Mouse (Mus musculus) liver, embryonic 15.5 days (tissue): Measurements from ENCODE around the gene Cyp2c55. TPM values are rescaled to one million over a fixed set of nuclear protein-coding genes. Genes with fewer than 3 reads are reported as not detected.

ENCODE experiments used
- ATAC-seq: fragments of 200-750 bp; cut with Nextera tagmentation; 2 replicates; pipeline ENCODE4 v1.8.0; 2017; ENCODE audit warnings: moderate number of reproducible peaks, mild to moderate bottlenecking, moderate library complexity; ENCODE audit not compliant: insufficient read depth
- H3K27ac ChIP-seq: fragments of 300-500 bp; sonication (generic); replicated peaks from 2 replicates; pipeline ENCODE4 v1.5.1; 2015; ENCODE audit warnings: mild to moderate bottlenecking, inconsistent platforms
- H3K27me3 ChIP-seq: fragments of 300-500 bp; sonication (generic); 2 replicates; pipeline ENCODE4 v1.6.1; 2015; ENCODE audit warnings: mild to moderate bottlenecking, inconsistent platforms
- H3K36me3 ChIP-seq: fragments of 300-500 bp; sonication (generic); replicated peaks from 2 replicates; pipeline ENCODE4 v1.6.1; 2015; ENCODE audit warnings: moderate library complexity, mild to moderate bottlenecking, inconsistent platforms
- H3K4me1 ChIP-seq: fragments of 300-500 bp; sonication (generic); replicated peaks from 2 replicates; pipeline ENCODE4 v1.6.1; 2015; ENCODE audit warnings: inconsistent platforms
- H3K4me2 ChIP-seq: fragments of 300-500 bp; sonication (generic); 2 replicates; pipeline ENCODE4 v1.6.1; 2015; ENCODE audit warnings: moderate library complexity, mild to moderate bottlenecking, inconsistent platforms
- H3K4me3 ChIP-seq: fragments of 300-500 bp; sonication (generic); replicated peaks from 2 replicates; pipeline ENCODE4 v1.5.1; 2015; ENCODE audit warnings: mild to moderate bottlenecking, inconsistent platforms
- H3K9ac ChIP-seq: fragments of 300-500 bp; sonication (generic); 2 replicates; pipeline ENCODE4 v1.6.1; 2015; ENCODE audit warnings: moderate library complexity, mild to moderate bottlenecking, inconsistent platforms
- H3K9me3 ChIP-seq: fragments of 300-500 bp; sonication (generic); replicated peaks from 2 replicates; pipeline ENCODE4 v1.6.1; 2016; ENCODE audit warnings: inconsistent platforms
- WGBS: fragments of 180-500 bp; shearing (Covaris S2); methylation state at CpG from one replicate; pipeline ENCODE4 v1.1.7; 2015; ENCODE audit warnings: mixed read lengths; ENCODE audit not compliant: insufficient replicate concordance; 5-methylcytosine and 5-hydroxymethylcytosine counted together
- polyA plus RNA-seq: library from polyadenylated mRNA; unstranded; fragments of >200 nt; fragmentation: Nextera tagmentation; extraction: Ambion mirVana; gene quantifications from 2 replicates; pipeline ENCODE4 v1.2.1, GENCODE M21; 2015

Gene Cyp2c55
- polyA plus RNA-seq = not detected in 2 replicates

GRCm38 (mm10) chr19:39006715-39007114 is at the start of gene Cyp2c55:
Gene Cyp2c55, plus strand, starts transcription at chr19:39007019.
- Histone ChIP-seq H3K9ac (no peak within 1 kb of the TSS), H3K4me3 (no peak within 1 kb of the TSS), H3K36me3 (no peaks in the 10 kb centered on the region), H3K9me3 (no peaks in the 10 kb centered on the region), H3K4me1 (no peaks in the 10 kb centered on the region), H3K4me2 (no peak within 1 kb of the TSS), H3K27me3 (no peaks in the 10 kb centered on the region), H3K27ac (no peak within 1 kb of the TSS)
- no peak for ATAC-seq

- Histone ChIP-seq H3K27me3 (no peaks in the 10 kb centered on the region), H3K4me3 (no peak overlapping the region), H3K36me3 (peaks cover 38% of the 10 kb centered on the region), H3K4me2 (no peak overlapping the region), H3K4me1 (no peaks in the 10 kb centered on the region), H3K9ac (no peak overlapping the region), H3K9me3 (no peaks in the 10 kb centered on the region), H3K27ac (no peak overlapping the region)
- ATAC-seq = no peak
- 83% methylated on average over 6 of the region's 6 CpGs for WGBS
These were observed 36.1 kb upstream of the Cyp2c55 start for GRCm38 (mm10) chr19:38970741-38971140.

- no peak for ATAC-seq
- WGBS = 66% methylated on average over 5 of the region's 5 CpGs
- Histone ChIP-seq H3K4me2 (no peak overlapping the region), H3K9me3 (no peaks in the 10 kb centered on the region), H3K27me3 (no peaks in the 10 kb centered on the region), H3K36me3 (peaks cover 23% of the 10 kb centered on the region), H3K9ac (no peak overlapping the region), H3K4me1 (no peaks in the 10 kb centered on the region), H3K27ac (no peak overlapping the region), H3K4me3 (no peak overlapping the region)
These were observed 34.2 kb upstream of the Cyp2c55 start for GRCm38 (mm10) chr19:38972581-38972980.

GRCm38 (mm10) chr19:38973666-38974065 is 33.2 kb upstream of the Cyp2c55 start:
- H3K4me1 ChIP-seq = no peaks in the 10 kb centered on the region
- ATAC-seq = no peak
- H3K27me3 ChIP-seq = no peaks in the 10 kb centered on the region
- no peak overlapping the region for H3K27ac ChIP-seq
- no peak overlapping the region for H3K4me2 ChIP-seq
- H3K9me3 ChIP-seq = no peaks in the 10 kb centered on the region
- H3K9ac ChIP-seq = no peak overlapping the region
- H3K36me3 ChIP-seq = peaks cover 19% of the 10 kb centered on the region
- H3K4me3 ChIP-seq = no peak overlapping the region
- 49% methylated on average over 7 of the region's 7 CpGs for WGBS

GRCm38 (mm10) chr19:38976269-38976668 is 30.6 kb upstream of the Cyp2c55 start:
- Histone ChIP-seq H3K4me2 (no peak overlapping the region), H3K36me3 (peaks cover 3% of the 10 kb centered on the region), H3K9me3 (no peaks in the 10 kb centered on the region), H3K4me1 (no peaks in the 10 kb centered on the region), H3K9ac (no peak overlapping the region), H3K27me3 (no peaks in the 10 kb centered on the region), H3K27ac (no peak overlapping the region), H3K4me3 (no peak overlapping the region)
- no peak for ATAC-seq

GRCm38 (mm10) chr19:38981966-38982365 is 24.9 kb upstream of the Cyp2c55 start:
- 0% methylated on average over 1 of the region's 1 CpGs for WGBS
- no peak for ATAC-seq
- H3K4me1 ChIP-seq = no peaks in the 10 kb centered on the region

GRCm38 (mm10) chr19:38998248-38998647 is 8.6 kb upstream of the Cyp2c55 start:
- no peaks in the 10 kb centered on the region for H3K4me1 ChIP-seq
- no peak for ATAC-seq
- H3K27ac ChIP-seq = no peak overlapping the region
- H3K27me3 ChIP-seq = no peaks in the 10 kb centered on the region
- no peaks in the 10 kb centered on the region for H3K36me3 ChIP-seq
- no peak overlapping the region for H3K4me2 ChIP-seq
- WGBS = 64% methylated on average over 4 of the region's 4 CpGs
- H3K9ac ChIP-seq = no peak overlapping the region
- no peaks in the 10 kb centered on the region for H3K9me3 ChIP-seq
- no peak overlapping the region for H3K4me3 ChIP-seq

More at GRCm38 (mm10) chr19:38981966-38982365, 24.9 kb upstream of the Cyp2c55 start:
- Histone ChIP-seq H3K36me3 (no peaks in the 10 kb centered on the region), H3K9me3 (no peaks in the 10 kb centered on the region), H3K4me2 (no peak overlapping the region), H3K27ac (no peak overlapping the region), H3K4me3 (no peak overlapping the region), H3K9ac (no peak overlapping the region), H3K27me3 (no peaks in the 10 kb centered on the region)

GRCm38 (mm10) chr19:38998676-38999075 is 8.1 kb upstream of the Cyp2c55 start:
- no peak overlapping the region for H3K4me2 ChIP-seq
- no peak overlapping the region for H3K4me3 ChIP-seq
- no peak for ATAC-seq
- H3K9ac ChIP-seq = no peak overlapping the region
- no peaks in the 10 kb centered on the region for H3K36me3 ChIP-seq
- WGBS = 59% methylated on average over 1 of the region's 1 CpGs
- H3K27me3 ChIP-seq = no peaks in the 10 kb centered on the region
- no peaks in the 10 kb centered on the region for H3K9me3 ChIP-seq
- no peaks in the 10 kb centered on the region for H3K4me1 ChIP-seq
- no peak overlapping the region for H3K27ac ChIP-seq

GRCm38 (mm10) chr19:39005132-39005531 is 1.7 kb upstream of the Cyp2c55 start:
- WGBS = 62% methylated on average over 1 of the region's 1 CpGs
- no peak for ATAC-seq

GRCm38 (mm10) chr19:39057928-39058327 is 51.1 kb downstream of the Cyp2c55 start:
- no peak for ATAC-seq
- Histone ChIP-seq H3K27me3 (no peaks in the 10 kb centered on the region), H3K4me2 (no peak overlapping the region), H3K9me3 (no peaks in the 10 kb centered on the region), H3K36me3 (no peaks in the 10 kb centered on the region), H3K4me3 (no peak overlapping the region), H3K27ac (no peak overlapping the region), H3K9ac (no peak overlapping the region), H3K4me1 (no peaks in the 10 kb centered on the region)
- WGBS = 73% methylated on average over 1 of the region's 1 CpGs

More at GRCm38 (mm10) chr19:39005132-39005531, 1.7 kb upstream of the Cyp2c55 start:
- Histone ChIP-seq H3K9ac (no peak overlapping the region), H3K4me2 (no peak overlapping the region), H3K36me3 (no peaks in the 10 kb centered on the region), H3K27me3 (no peaks in the 10 kb centered on the region), H3K27ac (no peak overlapping the region), H3K9me3 (no peaks in the 10 kb centered on the region), H3K4me1 (no peaks in the 10 kb centered on the region), H3K4me3 (no peak overlapping the region)

- Histone ChIP-seq H3K27ac (no peak within 1 kb of the TSS), H3K4me3 (no peak within 1 kb of the TSS), H3K9ac (no peak within 1 kb of the TSS), H3K4me1 (no peaks in the 10 kb centered on the region), H3K36me3 (no peaks in the 10 kb centered on the region), H3K9me3 (no peaks in the 10 kb centered on the region), H3K27me3 (no peaks in the 10 kb centered on the region), H3K4me2 (no peak within 1 kb of the TSS)
- no peak for ATAC-seq
- WGBS = 41% methylated on average over 2 of the region's 2 CpGs
These were observed 53.9 kb downstream of the Cyp2c55 start, which contains the start of gene Cyp2c65 for GRCm38 (mm10) chr19:39060719-39061118. Gene Cyp2c65, plus strand, starts transcription at chr19:39061015.
